Mouse (Mus musculus): ENCODE results near the gene Mgat5. TPM values are rescaled to one million over a fixed set of nuclear protein-coding genes. Genes with fewer than 3 reads are reported as not detected.
A peak's percentile ranks its signal among the peaks of the same experiment; 100 is the strongest.

Mgat5 gene
- polyA plus RNA-seq, 1 experiment from 2014 or later, result 16.3 TPM

DNA sequence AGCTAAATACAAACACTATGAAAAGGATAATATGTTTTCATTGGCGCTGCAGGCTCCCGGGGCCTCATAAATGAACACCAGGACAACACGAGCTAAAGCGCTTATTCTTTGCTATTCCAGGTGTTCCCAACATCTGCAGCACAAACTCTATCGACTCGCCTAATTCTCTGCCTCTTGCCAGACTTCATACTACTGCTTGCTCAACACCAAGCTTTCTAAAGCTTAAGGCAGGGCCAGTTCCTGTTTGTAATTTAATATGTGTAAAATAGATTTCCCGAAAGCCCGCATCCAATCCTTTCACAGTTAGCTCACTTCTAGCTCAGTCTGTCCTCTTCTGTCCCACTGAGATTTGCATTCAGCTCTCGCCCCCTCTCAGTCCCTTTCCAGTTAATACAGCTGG, 182.8 kb downstream of the Mgat5 start:
- Histone ChIP-seq H3K4me1 (replicated peaks; ENCODE audit: control insufficient read depth, insufficient read depth, low read length) (no peaks in the 10 kb centered on the region), H3K27ac (no peak overlapping the region), H3K4me2 (replicated peaks) (no peak overlapping the region), H3K9ac (no peak overlapping the region), H3K4me3 (replicated peaks; ENCODE audit: low read length) (no peak overlapping the region), H3K9me3 (ENCODE audit: control insufficient read depth, low read length) (no peaks in the 10 kb centered on the region; the same call in 1 of the 2 replicates), H3K27me3 (ENCODE audit: control insufficient read depth, insufficient read depth, low read length) (no peaks in the 10 kb centered on the region), H3K36me3 (replicated peaks; ENCODE audit: control insufficient read depth, insufficient read depth) (peaks cover 52% of the 10 kb centered on the region)
- WGBS, result 86% methylated on average over 9 of the region's 9 CpGs
- no peak for ATAC-seq (ENCODE audit: low FRiP score)
- no peak for DNase-seq (ENCODE audit: low spot score)

DNA sequence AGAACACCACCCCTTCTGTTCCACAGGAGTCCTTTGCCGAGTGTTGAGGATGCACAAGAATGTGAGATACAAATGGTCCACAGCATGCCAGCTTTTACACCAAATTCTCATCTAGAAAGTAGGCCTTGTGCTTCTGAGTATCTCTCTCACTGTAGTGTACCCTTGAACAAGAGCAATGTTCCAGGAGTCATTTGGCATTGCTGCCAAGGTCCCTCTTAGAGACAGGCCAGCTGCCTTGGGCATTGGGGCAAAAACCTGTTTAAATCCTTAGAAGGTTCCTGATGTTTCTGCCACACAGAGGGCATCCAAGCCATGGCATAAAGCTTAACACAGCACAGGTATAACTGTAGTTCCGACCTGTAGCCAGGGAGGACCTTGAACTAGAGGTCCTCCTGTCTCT, 189.9 kb downstream of the Mgat5 start:
- no peak overlapping the region for H3K9ac ChIP-seq
- H3K9me3 ChIP-seq (ENCODE audit: control insufficient read depth, low read length), result no peaks in the 10 kb centered on the region; the same call in 1 of the 2 replicates
- no peak for ATAC-seq (ENCODE audit: low FRiP score)
- 92% methylated on average over 2 of the region's 2 CpGs for WGBS
- no peaks in the 10 kb centered on the region for H3K27me3 ChIP-seq (ENCODE audit: control insufficient read depth, insufficient read depth, low read length)
- H3K36me3 ChIP-seq (replicated peaks; ENCODE audit: control insufficient read depth, insufficient read depth), result peaks cover 35% of the 10 kb centered on the region; the same call in 1 of the 2 replicates
- no peak overlapping the region for H3K4me3 ChIP-seq (replicated peaks; ENCODE audit: low read length)
- H3K4me1 ChIP-seq (replicated peaks; ENCODE audit: control insufficient read depth, insufficient read depth, low read length), result no peaks in the 10 kb centered on the region
- no peak for DNase-seq (ENCODE audit: low spot score)
- H3K27ac ChIP-seq, result no peak overlapping the region
- H3K4me2 ChIP-seq (replicated peaks), result no peak overlapping the region

DNA sequence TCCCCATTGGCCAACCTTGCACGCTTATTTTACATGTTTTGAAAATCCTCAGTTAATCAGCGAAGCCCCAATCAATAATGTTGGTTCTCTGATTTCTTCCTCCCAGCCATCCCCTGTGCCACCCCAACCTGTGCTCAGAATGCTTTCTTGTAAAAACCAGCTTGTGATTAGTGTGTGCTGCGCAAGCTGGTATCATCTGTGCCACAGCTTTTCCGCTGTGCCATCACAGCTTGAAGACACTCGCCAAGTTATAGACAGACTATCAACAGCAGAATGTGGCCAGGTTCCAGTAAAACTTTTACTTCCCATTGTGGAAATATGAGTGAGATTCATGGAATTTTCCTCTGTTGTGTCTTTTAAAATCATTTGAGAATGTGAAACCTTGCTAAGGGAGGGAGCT, 190.9 kb downstream of the Mgat5 start:
- H3K36me3 ChIP-seq (replicated peaks; ENCODE audit: control insufficient read depth, insufficient read depth), result peaks cover 27% of the 10 kb centered on the region; the same call in 1 of the 2 replicates
- WGBS, result 86% methylated on average over 5 of the region's 5 CpGs
- DNase-seq (ENCODE audit: low spot score) (no peak), ATAC-seq (ENCODE audit: low FRiP score) (no peak)
- H3K27ac ChIP-seq, result no peak overlapping the region
- no peak overlapping the region for H3K9ac ChIP-seq
- no peaks in the 10 kb centered on the region; the same call in 1 of the 2 replicates for H3K9me3 ChIP-seq (ENCODE audit: control insufficient read depth, low read length)
- H3K4me1 ChIP-seq (replicated peaks; ENCODE audit: control insufficient read depth, insufficient read depth, low read length), result no peaks in the 10 kb centered on the region
- H3K4me2 ChIP-seq (replicated peaks), result no peak overlapping the region
- no peaks in the 10 kb centered on the region for H3K27me3 ChIP-seq (ENCODE audit: control insufficient read depth, insufficient read depth, low read length)
- no peak overlapping the region for H3K4me3 ChIP-seq (replicated peaks; ENCODE audit: low read length)

DNA sequence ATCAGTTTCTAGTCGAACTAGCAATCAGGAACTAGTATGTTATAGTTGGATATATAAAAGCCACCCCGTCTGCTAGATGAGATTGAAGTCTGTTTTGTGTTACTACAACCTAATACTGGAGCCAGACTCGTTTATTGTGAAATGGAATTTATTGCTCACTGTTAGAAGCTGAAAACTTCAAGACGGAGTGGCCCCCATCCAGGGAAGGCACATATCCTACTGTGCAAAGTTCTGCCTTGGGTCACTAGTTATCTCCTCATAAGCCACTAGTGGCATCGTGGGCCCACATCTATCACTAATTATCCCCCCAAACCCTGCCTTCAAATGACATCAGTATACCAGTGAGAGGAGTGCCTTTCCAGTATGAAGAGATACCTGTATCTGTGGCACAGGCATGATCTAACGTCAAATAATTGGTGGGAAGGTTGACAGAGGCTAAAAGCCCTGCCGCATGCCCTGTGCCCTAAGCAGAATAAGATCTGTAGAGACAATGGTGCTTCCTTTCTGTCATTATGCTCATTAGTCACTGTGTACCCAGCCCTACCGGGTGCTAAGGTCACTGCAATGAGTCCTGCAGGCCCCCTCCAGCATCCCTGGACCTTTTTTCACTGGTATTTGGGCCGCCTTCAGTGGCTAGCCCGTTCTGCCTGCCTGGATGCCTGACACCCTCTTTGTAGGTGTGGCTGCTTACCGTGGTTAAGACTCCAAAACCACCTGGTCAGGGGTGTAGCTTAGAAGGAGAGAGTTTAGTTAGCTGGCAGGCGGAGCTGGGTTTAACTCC, 191.9 kb downstream of the Mgat5 start:
- Histone ChIP-seq H3K9me3 (ENCODE audit: control insufficient read depth, low read length) (no peaks in the 10 kb centered on the region), H3K4me3 (replicated peaks; ENCODE audit: low read length) (no peak overlapping the region), H3K27ac (no peak overlapping the region), H3K4me1 (replicated peaks; ENCODE audit: control insufficient read depth, insufficient read depth, low read length) (no peaks in the 10 kb centered on the region), H3K36me3 (replicated peaks; ENCODE audit: control insufficient read depth, insufficient read depth) (0 out of 2 replicates have a peak, but pooled peaks cover 16% of the 10 kb centered on the region), H3K27me3 (ENCODE audit: control insufficient read depth, insufficient read depth, low read length) (no peaks in the 10 kb centered on the region), H3K9ac (no peak overlapping the region), H3K4me2 (replicated peaks) (no peak overlapping the region)
- 80% methylated on average over 12 of the region's 12 CpGs for WGBS
- DNase-seq (ENCODE audit: low spot score) (no peak), ATAC-seq (ENCODE audit: low FRiP score) (no peak)

DNA sequence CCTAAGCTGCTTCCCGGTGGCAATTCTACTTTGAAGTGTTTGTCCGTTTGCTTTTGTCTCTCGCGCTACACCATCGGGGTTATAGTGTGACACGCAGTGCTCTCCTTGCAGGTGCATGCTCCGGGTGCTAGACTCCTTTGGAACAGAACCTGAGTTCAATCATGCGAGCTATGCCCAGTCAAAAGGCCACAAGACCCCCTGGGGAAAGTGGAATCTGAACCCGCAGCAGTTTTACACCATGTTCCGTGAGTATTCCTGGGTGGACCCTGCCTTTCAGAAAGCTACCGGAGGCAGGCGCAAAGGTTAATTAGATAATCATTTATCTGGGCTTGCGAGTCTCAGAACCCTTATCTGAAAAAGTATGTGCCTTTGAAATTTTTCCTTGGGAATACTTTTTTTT, 192.6 kb downstream of the Mgat5 start:
- ATAC-seq (ENCODE audit: low FRiP score) (no peak), DNase-seq (ENCODE audit: low spot score) (no peak)
- no peak overlapping the region for H3K27ac ChIP-seq
- no peaks in the 10 kb centered on the region for H3K27me3 ChIP-seq (ENCODE audit: control insufficient read depth, insufficient read depth, low read length)
- no peaks in the 10 kb centered on the region for H3K9me3 ChIP-seq (ENCODE audit: control insufficient read depth, low read length)
- H3K4me2 ChIP-seq (replicated peaks), result no peak overlapping the region
- no peak overlapping the region for H3K9ac ChIP-seq
- H3K4me1 ChIP-seq (replicated peaks; ENCODE audit: control insufficient read depth, insufficient read depth, low read length), result no peaks in the 10 kb centered on the region
- 0 out of 2 replicates have a peak, but pooled peaks cover 12% of the 10 kb centered on the region for H3K36me3 ChIP-seq (replicated peaks; ENCODE audit: control insufficient read depth, insufficient read depth)
- H3K4me3 ChIP-seq (replicated peaks; ENCODE audit: low read length), result no peak overlapping the region
- 72% methylated on average over 13 of the region's 13 CpGs for WGBS

DNA sequence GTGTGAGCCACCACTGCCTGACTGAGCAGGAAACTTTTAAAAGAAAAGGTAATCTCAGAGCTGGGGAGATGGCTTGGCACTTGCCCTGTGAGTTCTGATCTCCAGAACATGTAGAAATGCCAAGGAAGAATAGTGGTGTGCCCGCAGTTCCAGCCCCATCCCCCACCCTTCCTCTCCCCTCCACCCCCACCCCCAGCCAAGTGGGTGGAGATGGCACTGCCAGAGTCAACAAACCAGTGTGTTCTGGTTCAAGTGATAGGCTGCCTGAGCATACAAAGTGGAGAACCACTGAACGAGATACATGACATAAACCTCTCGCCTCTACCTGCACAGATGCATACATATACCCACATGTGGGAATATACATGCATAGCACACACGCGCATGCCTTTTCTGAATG, 193.4 kb downstream of the Mgat5 start:
- Histone ChIP-seq H3K9me3 (ENCODE audit: control insufficient read depth, low read length) (no peaks in the 10 kb centered on the region), H3K27ac (no peak overlapping the region), H3K4me2 (replicated peaks) (no peak overlapping the region), H3K27me3 (ENCODE audit: control insufficient read depth, insufficient read depth, low read length) (no peaks in the 10 kb centered on the region), H3K4me1 (replicated peaks; ENCODE audit: control insufficient read depth, insufficient read depth, low read length) (no peaks in the 10 kb centered on the region), H3K36me3 (replicated peaks; ENCODE audit: control insufficient read depth, insufficient read depth) (peaks cover 17% of the 10 kb centered on the region; the same call in 1 of the 2 replicates), H3K4me3 (replicated peaks; ENCODE audit: low read length) (no peak overlapping the region), H3K9ac (no peak overlapping the region)
- ATAC-seq (ENCODE audit: low FRiP score), result no peak
- 90% methylated on average over 5 of the region's 5 CpGs for WGBS
- DNase-seq (ENCODE audit: low spot score), result no peak

DNA sequence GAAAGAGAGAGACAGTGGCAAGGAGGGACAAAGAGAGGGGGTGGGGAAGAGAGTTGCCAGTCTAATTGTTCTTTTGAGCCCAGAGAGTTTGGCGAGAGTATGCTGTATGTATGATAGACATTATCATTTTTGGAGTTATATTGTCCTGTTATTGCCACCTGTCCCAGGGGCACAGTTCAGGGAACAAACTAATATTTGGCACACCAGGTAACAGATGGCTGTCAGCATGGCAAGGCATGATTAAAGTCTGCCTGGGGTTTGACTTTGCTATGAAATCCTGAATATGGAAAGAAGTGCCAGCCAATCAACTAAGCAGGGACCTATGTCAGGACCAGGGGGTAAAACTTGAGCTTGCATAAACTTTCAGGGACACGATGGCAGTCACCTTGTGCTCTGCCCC, 195.4 kb downstream of the Mgat5 start:
- Histone ChIP-seq H3K27me3 (ENCODE audit: control insufficient read depth, insufficient read depth, low read length) (no peaks in the 10 kb centered on the region), H3K9me3 (ENCODE audit: control insufficient read depth, low read length) (no peaks in the 10 kb centered on the region), H3K27ac (no peak overlapping the region), H3K4me3 (replicated peaks; ENCODE audit: low read length) (no peak overlapping the region), H3K36me3 (replicated peaks; ENCODE audit: control insufficient read depth, insufficient read depth) (peaks cover 19% of the 10 kb centered on the region; the same call in 1 of the 2 replicates), H3K4me1 (replicated peaks; ENCODE audit: control insufficient read depth, insufficient read depth, low read length) (no peaks in the 10 kb centered on the region), H3K9ac (no peak overlapping the region), H3K4me2 (replicated peaks) (no peak overlapping the region)
- ATAC-seq (ENCODE audit: low FRiP score), result peak; percentile 22; the same call in 1 of the 2 replicates
- 34% methylated on average over 2 of the region's 2 CpGs for WGBS
- no peak for DNase-seq (ENCODE audit: low spot score)

DNA sequence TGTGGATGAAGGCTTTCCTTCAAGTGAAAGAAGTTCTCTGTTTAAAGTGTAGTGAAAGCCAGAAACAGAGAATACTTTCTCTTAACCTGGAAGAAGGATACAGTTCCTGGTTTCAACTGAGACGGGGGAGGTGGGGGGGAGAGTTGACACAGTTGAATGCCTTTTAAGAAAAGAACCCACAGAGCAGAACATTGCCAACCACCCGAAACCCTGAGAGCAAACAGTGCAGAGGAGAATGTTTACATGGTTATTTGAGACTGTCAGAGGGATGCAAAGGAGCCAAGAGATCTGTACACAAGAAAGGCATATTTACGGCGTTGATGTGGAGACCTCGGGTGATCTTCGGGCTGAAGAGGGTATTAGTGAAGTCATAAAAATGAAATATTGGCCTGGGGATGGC, 195.9 kb downstream of the Mgat5 start:
- no peak for DNase-seq (ENCODE audit: low spot score)
- Histone ChIP-seq H3K9ac (no peak overlapping the region), H3K4me3 (replicated peaks; ENCODE audit: low read length) (no peak overlapping the region), H3K4me1 (replicated peaks; ENCODE audit: control insufficient read depth, insufficient read depth, low read length) (no peaks in the 10 kb centered on the region), H3K27ac (peak overlapping the region; percentile 53; the same call in 1 of the 2 replicates), H3K4me2 (replicated peaks) (no peak overlapping the region), H3K36me3 (replicated peaks; ENCODE audit: control insufficient read depth, insufficient read depth) (peaks cover 19% of the 10 kb centered on the region; the same call in 1 of the 2 replicates), H3K9me3 (ENCODE audit: control insufficient read depth, low read length) (no peaks in the 10 kb centered on the region), H3K27me3 (ENCODE audit: control insufficient read depth, insufficient read depth, low read length) (no peaks in the 10 kb centered on the region)
- ATAC-seq (ENCODE audit: low FRiP score), result peak; percentile 54; the same call in 1 of the 2 replicates
- WGBS, result 31% methylated on average over 6 of the region's 6 CpGs

DNA sequence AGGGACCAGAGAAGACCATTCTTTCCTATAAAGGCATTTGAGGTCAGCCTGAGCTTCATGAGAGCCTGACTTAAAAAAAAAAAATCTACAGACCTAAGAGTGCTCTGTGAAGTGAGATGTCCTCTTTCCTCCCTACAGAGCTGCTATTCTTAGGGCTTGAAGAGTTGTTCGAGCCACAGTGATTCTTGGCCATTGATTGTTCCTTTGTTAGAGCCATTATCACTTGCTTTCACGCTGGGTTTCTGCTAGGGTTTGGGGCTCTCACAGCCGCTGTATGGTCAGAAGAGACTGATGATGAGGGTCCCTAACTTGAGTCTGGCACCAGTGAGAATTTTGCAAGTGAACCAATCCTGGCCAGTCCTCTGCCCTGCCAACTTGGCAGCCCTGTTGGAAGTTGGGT, 199.8 kb downstream of the Mgat5 start:
- Histone ChIP-seq H3K27me3 (ENCODE audit: control insufficient read depth, insufficient read depth, low read length) (no peaks in the 10 kb centered on the region), H3K9me3 (ENCODE audit: control insufficient read depth, low read length) (no peaks in the 10 kb centered on the region), H3K9ac (no peak overlapping the region), H3K36me3 (replicated peaks; ENCODE audit: control insufficient read depth, insufficient read depth) (peaks cover 7% of the 10 kb centered on the region; the same call in 1 of the 2 replicates), H3K4me3 (replicated peaks; ENCODE audit: low read length) (no peak overlapping the region), H3K4me1 (replicated peaks; ENCODE audit: control insufficient read depth, insufficient read depth, low read length) (no peaks in the 10 kb centered on the region), H3K4me2 (replicated peaks) (no peak overlapping the region), H3K27ac (no peak overlapping the region)
- DNase-seq (ENCODE audit: low spot score) (no peak), ATAC-seq (ENCODE audit: low FRiP score) (no peak)
- WGBS, result 16% methylated on average over 3 of the region's 3 CpGs

Measured in hindbrain, embryonic 14.5 days (tissue).